8 mouse cellular contexts compared by ENCODE assay signal in genomic region chr3:123168815-123169214, GRCm38 (mm10).
DNase-seq lines count a peak whose midpoint lies in the region; ATAC-seq lines count a peak whose summit lies in the region.

No protein-coding gene starts in this region.

- no peaks in the 10 kb centered on the region for H3K27me3 ChIP-seq in forebrain, embryonic 13.5 days
- H3K27me3 ChIP-seq in intestine, embryonic 14.5 days (replicated peaks; ENCODE audit: control insufficient read depth, insufficient read depth, low read length) = no peaks in the 10 kb centered on the region

- H3K4me3 ChIP-seq in forebrain, embryonic 13.5 days = no peak overlapping the region
- no peak overlapping the region for H3K4me3 ChIP-seq in intestine, embryonic 14.5 days (ENCODE audit: low read depth, low read length)

- no peaks in the 10 kb centered on the region for H3K9me3 ChIP-seq in forebrain, embryonic 13.5 days (replicated peaks)
- no peaks in the 10 kb centered on the region for H3K9me3 ChIP-seq in intestine, embryonic 14.5 days (ENCODE audit: control insufficient read depth, low read length)

- WGBS in forebrain, embryonic 13.5 days = 13% methylated on average over 5 of the region's 5 CpGs
- 8% methylated on average over 5 of the region's 5 CpGs for WGBS in intestine, embryonic 14.5 days

- intact Hi-C loops in left cerebral cortex, postnatal 14 days (cut with DNase I) = loop anchor here (2.0 to 10.0 kb wide), 2 partner anchors 154 to 186 kb away; no protein-coding TSS in a partner anchor

- no peak overlapping the region for H3K9ac ChIP-seq in forebrain, embryonic 13.5 days
- no peak overlapping the region for H3K9ac ChIP-seq in intestine, embryonic 14.5 days (ENCODE audit: low read length)

- DNase-seq in 3134 (ENCODE audit: extremely low read depth, insufficient read length, low spot score) (peak; percentile 31), ES-CJ7 (ENCODE audit: low read depth, low spot score) (peak; percentile 57)
- DNase-seq in c-Kit-positive CD71-positive TER-119-positive erythroid progenitor cells, embryonic 14.5 days (ENCODE audit: low spot score) = peak; percentile 42
- peak; percentile 71 for DNase-seq in intestine, embryonic 14.5 days (ENCODE audit: low spot score)
- DNase-seq in left cerebral cortex, postnatal 14 days (ENCODE audit: low spot score in 2 of 2) = peak; percentile 49 to 72
- peak; percentile 62 for DNase-seq in testis, postnatal 14 days (ENCODE audit: low spot score)

- no peak overlapping the region for H3K4me2 ChIP-seq in forebrain, embryonic 13.5 days
- H3K4me2 ChIP-seq in intestine, embryonic 14.5 days (ENCODE audit: low read length) = no peak overlapping the region

- peak; percentile 62; the same call in 1 of the 2 replicates for ATAC-seq in forebrain, embryonic 13.5 days
- no peak for ATAC-seq in intestine, embryonic 14.5 days (replicated peaks; ENCODE audit: low FRiP score, low TSS enrichment, low read depth)
- ATAC-seq in monocyte, adult 5-6 weeks (replicated peaks; ENCODE audit: insufficient number of reproducible peaks, low FRiP score, low TSS enrichment, poor library complexity, severe bottlenecking) = peak; percentile 71; the same call in 1 of the 2 replicates

- H3K36me3 ChIP-seq in forebrain, embryonic 13.5 days (ENCODE audit: poor library complexity, severe bottlenecking) = no peaks in the 10 kb centered on the region
- H3K36me3 ChIP-seq in intestine, embryonic 14.5 days (ENCODE audit: control insufficient read depth, insufficient read depth, low read length) = no peaks in the 10 kb centered on the region

- H3K4me1 ChIP-seq in forebrain, embryonic 13.5 days = 0 out of 2 replicates have a peak, but pooled peaks cover 3% of the 10 kb centered on the region
- peaks cover 26% of the 10 kb centered on the region for H3K4me1 ChIP-seq in intestine, embryonic 14.5 days (replicated peaks; ENCODE audit: control insufficient read depth, insufficient read depth, low read length)

- H3K27ac ChIP-seq in forebrain, embryonic 13.5 days = no peak overlapping the region
- no peak overlapping the region for H3K27ac ChIP-seq in intestine, embryonic 14.5 days (ENCODE audit: low read depth)
